Mouse (Mus musculus) heart, embryonic 16.5 days (tissue): ENCODE data around the gene Mmp9. TPM values are rescaled to one million over a fixed set of nuclear protein-coding genes. Genes with fewer than 3 reads are reported as not detected.

Source experiments
- ATAC-seq: fragments of 200-750 bp; cut with Nextera tagmentation; replicated peaks from 2 replicates; pipeline ENCODE4 v1.8.0; 2017; ENCODE audit warnings: moderate number of reproducible peaks; ENCODE audit not compliant: insufficient read depth, low FRiP score; ENCODE audit errors: extremely low read depth
- H3K27ac ChIP-seq: fragments of 300-500 bp; sonication (generic); 2 replicates; pipeline ENCODE4 v1.5.1; 2014; ENCODE audit warnings: mild to moderate bottlenecking, low read length, control low read depth, moderate library complexity
- H3K27me3 ChIP-seq: fragments of 300-500 bp; sonication (generic); 2 replicates; pipeline ENCODE4 v1.6.1; 2014; ENCODE audit warnings: low read length, mixed read lengths; ENCODE audit not compliant: control insufficient read depth, insufficient read depth
- H3K36me3 ChIP-seq: fragments of 300-500 bp; sonication (generic); 2 replicates; pipeline ENCODE4 v1.6.1; 2014; ENCODE audit not compliant: control insufficient read depth, insufficient read depth
- H3K4me1 ChIP-seq: fragments of 300-500 bp; sonication (generic); 2 replicates; pipeline ENCODE4 v1.6.1; 2014; ENCODE audit warnings: low read length, mixed read lengths; ENCODE audit not compliant: control insufficient read depth, insufficient read depth
- H3K4me2 ChIP-seq: fragments of 300-500 bp; sonication (generic); 2 replicates; pipeline ENCODE4 v1.6.1; 2014; ENCODE audit warnings: low read depth, mild to moderate bottlenecking, control low read depth, low read length
- H3K4me3 ChIP-seq: fragments of 300-500 bp; sonication (generic); 2 replicates; pipeline ENCODE4 v1.5.1; 2014; ENCODE audit warnings: mild to moderate bottlenecking, control low read depth, low read length
- H3K9ac ChIP-seq: fragments of 300-500 bp; sonication (generic); 2 replicates; pipeline ENCODE4 v1.6.1; 2014; ENCODE audit warnings: low read length, control low read depth
- H3K9me3 ChIP-seq: fragments of 300-500 bp; sonication (generic); replicated peaks from 2 replicates; pipeline ENCODE4 v1.6.1; 2016; ENCODE audit warnings: low read length; ENCODE audit not compliant: control insufficient read depth
- WGBS: fragments of 180-500 bp; shearing (Covaris S2); extraction: QIAGEN DNeasy Blood & Tissue Kit; methylation state at CpG from one replicate; pipeline ENCODE4 v1.1.7; 2014; 5-methylcytosine and 5-hydroxymethylcytosine counted together
- polyA plus RNA-seq: library from polyadenylated mRNA; unstranded; fragments of >200 nt; fragmentation: Nextera tagmentation; extraction: Ambion mirVana; gene quantifications from 2 replicates; pipeline ENCODE4 v1.2.1, GENCODE M21; 2015

Mmp9 gene
- polyA plus RNA-seq, 1 experiment from 2014 or later, result 9.7 TPM

- WGBS, result 90% methylated on average over 15 of the region's 15 CpGs
- Histone ChIP-seq H3K4me2 (no peak overlapping the region), H3K4me1 (no peaks in the 10 kb centered on the region), H3K9me3 (no peaks in the 10 kb centered on the region), H3K36me3 (peaks cover 86% of the 10 kb centered on the region), H3K27me3 (no peaks in the 10 kb centered on the region), H3K4me3 (no peak overlapping the region), H3K9ac (no peak overlapping the region), H3K27ac (no peak overlapping the region; the same call in 1 of the 2 replicates)
- no peak for ATAC-seq
Measured at GRCm38 (mm10) chr2:164899034-164899433, 41.5 kb upstream of the Mmp9 start.

GRCm38 (mm10) chr2:164899723-164900459, 40.7 kb upstream of the Mmp9 start:
- Histone ChIP-seq H3K36me3 (peaks cover 83% of the 10 kb centered on the region), H3K27ac (peak overlapping the region; percentile 43; the same call in 1 of the 2 replicates), H3K4me3 (no peak overlapping the region), H3K4me1 (no peaks in the 10 kb centered on the region), H3K27me3 (no peaks in the 10 kb centered on the region), H3K4me2 (no peak overlapping the region), H3K9me3 (no peaks in the 10 kb centered on the region), H3K9ac (no peak overlapping the region)
- 86% methylated on average over 16 of the region's 16 CpGs for WGBS
- ATAC-seq, result peak; percentile 38; the same call in 1 of the 2 replicates

- H3K36me3 ChIP-seq, result peaks cover 82% of the 10 kb centered on the region
- no peak overlapping the region for H3K4me2 ChIP-seq
- no peaks in the 10 kb centered on the region for H3K27me3 ChIP-seq
- peaks cover 5% of the 10 kb centered on the region for H3K9me3 ChIP-seq
- ATAC-seq, result no peak
- H3K4me3 ChIP-seq, result no peak overlapping the region
- no peak overlapping the region for H3K27ac ChIP-seq
- 91% methylated on average over 13 of the region's 13 CpGs for WGBS
- H3K4me1 ChIP-seq, result no peaks in the 10 kb centered on the region
- H3K9ac ChIP-seq, result no peak overlapping the region
Measured at GRCm38 (mm10) chr2:164901380-164901779, 39.2 kb upstream of the Mmp9 start.

- H3K4me1 ChIP-seq, result no peaks in the 10 kb centered on the region
- H3K9ac ChIP-seq, result no peak overlapping the region
- 83% methylated on average over 1 of the region's 1 CpGs for WGBS
- peaks cover 85% of the 10 kb centered on the region for H3K36me3 ChIP-seq
- H3K4me2 ChIP-seq, result no peak overlapping the region
- no peak overlapping the region for H3K4me3 ChIP-seq
- H3K9me3 ChIP-seq, result peaks cover 6% of the 10 kb centered on the region
- ATAC-seq, result no peak
- H3K27ac ChIP-seq, result no peak overlapping the region
- no peaks in the 10 kb centered on the region for H3K27me3 ChIP-seq
Measured at GRCm38 (mm10) chr2:164903496-164903895, 37.1 kb upstream of the Mmp9 start.

DNA sequence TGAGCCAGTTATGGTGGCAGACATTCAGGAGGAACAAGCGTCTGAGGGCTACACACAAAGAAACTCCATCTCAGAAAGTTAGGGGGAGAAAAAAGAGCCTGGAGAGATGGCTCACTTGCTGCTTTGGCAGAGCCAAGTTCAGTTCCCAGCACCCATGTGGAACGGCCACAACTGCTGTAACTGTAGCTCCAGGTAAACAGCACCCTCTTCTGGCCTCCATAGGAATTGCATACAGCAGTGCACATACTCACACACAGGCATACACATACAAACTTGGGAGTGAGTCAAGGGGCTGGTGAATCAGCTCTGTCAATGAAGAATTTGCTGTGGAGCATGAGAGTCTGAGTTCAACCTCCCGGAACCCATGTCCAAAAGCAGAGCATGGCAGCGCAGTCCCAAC, 34.5 kb upstream of the Mmp9 start:
- H3K9me3 ChIP-seq, result peaks cover 6% of the 10 kb centered on the region
- H3K36me3 ChIP-seq, result peaks cover 64% of the 10 kb centered on the region
- H3K27me3 ChIP-seq, result no peaks in the 10 kb centered on the region
- no peak overlapping the region for H3K4me2 ChIP-seq
- H3K4me1 ChIP-seq, result peaks cover 12% of the 10 kb centered on the region
- 97% methylated on average over 4 of the region's 4 CpGs for WGBS
- H3K9ac ChIP-seq, result no peak overlapping the region
- ATAC-seq, result no peak
- H3K4me3 ChIP-seq, result no peak overlapping the region
- H3K27ac ChIP-seq, result no peak overlapping the region

DNA sequence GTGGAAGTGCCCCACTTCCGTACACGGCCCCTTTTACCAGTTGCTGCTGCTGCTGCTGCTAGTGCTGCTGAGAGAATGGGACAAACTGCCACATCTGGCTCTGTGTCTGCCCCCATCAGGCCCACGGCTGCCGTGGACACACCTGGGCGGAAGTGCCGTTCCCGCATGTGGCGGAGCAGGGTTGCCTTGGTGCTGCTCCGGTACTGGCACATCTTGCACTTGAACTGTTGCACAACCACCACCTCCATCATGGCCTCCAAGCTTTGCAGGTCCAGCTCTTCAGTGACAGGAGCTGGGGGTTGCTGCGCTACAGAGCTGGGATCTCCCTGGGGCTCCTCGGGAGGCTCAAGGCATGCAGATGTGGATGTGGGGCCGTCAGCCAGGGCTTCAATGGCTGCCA, 33.1 kb upstream of the Mmp9 start:
- Histone ChIP-seq H3K9me3 (peaks cover 6% of the 10 kb centered on the region), H3K4me1 (peaks cover 16% of the 10 kb centered on the region), H3K36me3 (peaks cover 50% of the 10 kb centered on the region), H3K9ac (no peak overlapping the region), H3K4me3 (no peak overlapping the region), H3K27ac (no peak overlapping the region), H3K4me2 (no peak overlapping the region), H3K27me3 (no peaks in the 10 kb centered on the region)
- ATAC-seq, result no peak
- 95% methylated on average over 12 of the region's 12 CpGs for WGBS

GRCm38 (mm10) chr2:164908011-164908410, 32.6 kb upstream of the Mmp9 start:
- H3K36me3 ChIP-seq, result peaks cover 45% of the 10 kb centered on the region

DNA sequence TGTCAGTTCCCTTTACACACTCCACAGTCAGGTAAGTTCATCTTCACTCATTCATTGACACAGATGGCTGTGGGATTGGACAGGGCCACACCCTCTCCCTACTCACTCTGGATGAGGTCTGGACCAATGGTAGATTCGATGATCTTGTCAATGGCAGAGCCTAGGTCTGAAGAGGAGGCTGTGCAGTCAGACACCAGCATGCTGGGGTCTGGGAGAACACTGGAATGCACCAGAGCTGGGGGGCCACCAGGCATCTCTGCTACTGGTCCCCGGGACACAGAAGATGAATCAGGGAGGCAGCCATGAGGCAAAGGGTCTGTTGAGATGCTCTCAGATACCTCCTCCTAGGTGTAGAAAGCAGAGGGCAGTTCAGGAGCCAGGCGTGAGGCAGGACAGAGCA, 31.5 kb upstream of the Mmp9 start:
- WGBS, result 90% methylated on average over 3 of the region's 3 CpGs
- peaks cover 45% of the 10 kb centered on the region for H3K36me3 ChIP-seq
- ATAC-seq, result no peak
- no peak overlapping the region for H3K4me3 ChIP-seq
- H3K9ac ChIP-seq, result peak overlapping the region; percentile 5; the same call in 1 of the 2 replicates
- H3K4me2 ChIP-seq, result no peak overlapping the region
- H3K27me3 ChIP-seq, result no peaks in the 10 kb centered on the region
- H3K9me3 ChIP-seq, result peaks cover 6% of the 10 kb centered on the region
- H3K27ac ChIP-seq, result no peak overlapping the region
- H3K4me1 ChIP-seq, result peaks cover 26% of the 10 kb centered on the region

More at GRCm38 (mm10) chr2:164908011-164908410, 32.6 kb upstream of the Mmp9 start:
- no peak for ATAC-seq
- WGBS, result 94% methylated on average over 5 of the region's 5 CpGs
- Histone ChIP-seq H3K9ac (no peak overlapping the region), H3K4me2 (no peak overlapping the region), H3K9me3 (peaks cover 6% of the 10 kb centered on the region), H3K4me3 (no peak overlapping the region), H3K27me3 (no peaks in the 10 kb centered on the region), H3K27ac (no peak overlapping the region), H3K4me1 (peaks cover 19% of the 10 kb centered on the region)

DNA sequence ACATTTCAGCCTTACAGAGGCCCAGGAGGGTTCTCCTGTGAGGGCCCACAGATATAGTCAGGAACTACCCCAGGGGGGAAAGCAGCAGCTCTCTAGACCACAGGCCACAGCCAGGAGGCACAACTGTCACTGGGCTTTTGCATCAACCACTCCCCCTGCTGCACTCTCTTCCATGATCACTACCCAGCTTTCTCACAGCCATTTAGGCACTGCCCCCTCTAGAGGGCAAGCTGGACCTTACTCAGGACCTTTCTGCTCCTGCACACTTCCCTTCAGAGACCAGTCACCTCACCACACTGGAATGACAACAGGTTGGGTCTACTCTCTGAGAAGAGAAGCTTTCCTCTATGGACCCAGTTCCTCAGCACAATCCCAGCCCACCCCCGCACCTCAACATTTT, 31.0 kb upstream of the Mmp9 start:
- Histone ChIP-seq H3K4me3 (peak overlapping the region; percentile 96), H3K4me2 (peak overlapping the region; percentile 90), H3K9ac (peak overlapping the region; percentile 98), H3K4me1 (peaks cover 26% of the 10 kb centered on the region), H3K27me3 (no peaks in the 10 kb centered on the region), H3K36me3 (peaks cover 43% of the 10 kb centered on the region), H3K27ac (no peak overlapping the region), H3K9me3 (peaks cover 6% of the 10 kb centered on the region)
- 73% methylated on average over 1 of the region's 1 CpGs for WGBS
- ATAC-seq, result no peak
